Mouse (Mus musculus): ENCODE measurements at regions not wholly inside any gene's neighbourhood (a gene's known extent, or its start where the extent isn't known, plus 50 kb on each side); places are given as distances from the start of the nearest gene placed in this dataset.

DNA sequence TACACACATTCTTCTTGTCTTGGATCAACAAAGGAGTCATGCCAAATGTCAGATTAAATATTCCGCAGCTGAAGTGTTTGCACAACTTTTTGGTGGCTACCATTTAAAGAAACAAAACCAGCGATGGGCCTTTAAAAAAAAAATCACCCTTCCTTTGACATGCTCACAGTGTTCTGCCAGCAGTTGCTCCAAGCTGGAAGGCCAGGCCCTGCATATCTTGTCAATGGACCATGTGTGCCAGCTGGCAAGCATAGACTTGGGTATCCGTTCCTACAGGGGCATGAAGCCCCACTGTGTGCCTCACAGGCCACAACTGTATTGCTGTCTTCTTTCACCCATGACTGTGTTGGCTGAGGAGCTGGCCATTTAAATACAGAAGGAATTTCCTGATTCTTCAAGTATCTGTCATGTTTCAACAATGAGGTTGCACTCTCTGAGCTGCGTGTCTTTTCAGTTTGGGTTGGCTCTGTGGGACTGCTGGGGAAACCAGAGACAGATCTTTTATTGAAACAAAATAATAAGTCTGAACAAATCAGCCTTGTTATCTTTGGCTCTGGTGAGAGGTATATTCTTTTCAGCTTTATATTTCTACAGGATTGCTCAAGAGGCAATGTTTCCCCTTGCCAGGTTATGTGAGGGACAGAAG is 460.9 kb upstream of the Cd180 start:
- DNase-seq (ENCODE audit: extremely low read depth, low read depth, low spot score): peak; percentile 96

DNA sequence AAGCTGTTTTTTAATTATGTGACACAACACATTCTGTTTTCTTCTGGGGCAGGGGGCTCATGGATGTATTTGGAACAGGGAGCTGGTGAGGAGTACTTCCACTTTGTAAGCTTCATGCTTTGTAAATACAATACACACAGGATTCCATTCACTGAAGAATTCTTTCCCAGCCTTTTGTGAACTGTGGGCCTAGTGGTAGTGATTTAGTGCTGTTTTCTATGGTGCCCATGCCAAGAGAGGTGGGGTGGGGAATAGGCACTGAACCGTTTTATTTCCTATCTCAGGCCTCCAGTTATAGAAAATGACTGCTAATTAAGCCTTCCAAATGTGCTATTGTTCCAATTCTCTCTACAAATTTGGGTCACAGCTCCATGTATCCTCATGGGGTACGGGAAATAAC is 442.5 kb upstream of the Cd180 start:
- DNase-seq (ENCODE audit: extremely low read depth, low read depth, low spot score): no peak

DNA sequence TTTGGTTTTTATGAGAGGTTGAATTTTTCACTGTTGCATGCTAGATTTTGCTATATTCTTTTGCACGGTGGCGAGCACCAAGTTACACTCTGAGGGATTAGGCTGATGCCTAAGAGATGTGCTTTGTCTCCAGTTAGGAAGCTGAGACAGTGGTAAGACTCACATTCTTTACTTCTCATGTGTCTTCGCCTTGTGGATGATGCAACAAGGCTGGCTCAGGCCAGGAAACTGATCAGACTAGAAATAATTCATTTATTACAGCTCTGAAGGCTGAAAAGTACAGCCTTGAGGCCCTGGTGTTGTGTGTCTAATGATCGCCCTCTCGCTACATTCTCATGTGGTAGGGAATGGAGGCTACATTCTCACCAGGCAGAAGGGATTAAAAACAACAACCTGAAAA is 441.6 kb upstream of the Cd180 start:
- DNase-seq (ENCODE audit: extremely low read depth, low read depth, low spot score): no peak

GRCm38 (mm10) chr13:102255401-102256371 is 437.7 kb upstream of the Cd180 start:
- DNase-seq (ENCODE audit: extremely low read depth, low read depth, low spot score): peak; percentile 82

DNA sequence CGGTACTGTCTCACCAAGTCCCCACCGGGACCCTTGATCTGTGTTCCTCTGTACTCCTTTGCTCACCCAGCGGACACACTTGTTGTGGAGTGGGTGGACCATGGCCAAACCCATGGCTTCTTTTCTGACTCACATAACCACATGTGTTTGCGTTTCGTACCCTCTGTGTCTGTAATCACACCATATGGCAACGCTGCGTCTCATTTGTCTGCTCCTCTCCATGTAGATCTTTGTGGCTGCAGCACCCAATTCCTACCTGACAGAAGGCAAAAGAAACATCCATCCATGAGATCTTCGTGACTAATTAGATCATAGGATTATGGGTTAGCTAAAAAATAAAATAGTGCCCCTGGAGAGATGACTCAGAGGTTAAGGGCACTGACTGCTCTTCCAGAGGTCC is 435.2 kb upstream of the Cd180 start:
- DNase-seq (ENCODE audit: extremely low read depth, low read depth, low spot score): no peak

DNA sequence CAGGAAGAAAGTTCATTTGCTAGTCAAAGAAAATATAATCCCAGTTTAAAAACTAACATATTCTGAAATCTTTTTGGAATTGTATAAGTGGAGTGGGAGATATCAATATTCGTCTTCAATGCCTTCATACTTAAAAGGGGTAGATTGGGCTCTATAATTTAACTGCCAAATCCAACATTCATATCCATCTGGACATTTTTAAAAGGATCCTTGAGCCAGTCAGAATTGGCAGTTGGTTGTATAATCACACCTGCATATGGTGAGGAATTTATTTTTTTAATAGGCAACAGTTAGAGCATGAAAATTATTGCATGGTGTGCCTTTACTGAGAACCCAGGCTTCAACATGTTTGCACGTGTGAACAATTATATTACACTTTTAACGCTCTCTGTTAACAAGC is 419.5 kb upstream of the Cd180 start:
- DNase-seq (ENCODE audit: extremely low read depth, low read depth, low spot score): no peak

GRCm38 (mm10) chr13:102275296-102275695 is 418.1 kb upstream of the Cd180 start:
- DNase-seq (ENCODE audit: extremely low read depth, low read depth, low spot score): no peak

GRCm38 (mm10) chr13:102276885-102277284 is 416.5 kb upstream of the Cd180 start:
- DNase-seq (ENCODE audit: extremely low read depth, low read depth, low spot score): no peak

DNA sequence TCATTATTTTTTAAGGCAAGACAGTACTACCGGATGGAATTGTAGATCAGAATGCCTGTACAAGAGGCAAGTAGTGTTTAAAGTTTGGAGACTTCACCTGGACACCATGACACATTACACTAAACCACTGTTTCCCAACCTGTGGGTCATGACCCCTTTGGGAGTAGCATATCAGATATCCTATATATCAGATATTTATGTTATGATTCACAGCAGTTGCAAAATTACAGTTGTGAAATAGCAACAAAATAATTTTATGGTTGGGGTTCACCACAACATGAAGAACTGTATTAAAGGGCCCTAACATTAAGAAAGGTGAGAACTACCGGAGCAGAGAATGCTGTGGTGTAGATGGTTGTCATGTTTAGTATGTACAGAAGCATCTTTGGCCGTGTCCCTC is 413.2 kb upstream of the Cd180 start:
- DNase-seq (ENCODE audit: extremely low read depth, low read depth, low spot score): no peak

DNA sequence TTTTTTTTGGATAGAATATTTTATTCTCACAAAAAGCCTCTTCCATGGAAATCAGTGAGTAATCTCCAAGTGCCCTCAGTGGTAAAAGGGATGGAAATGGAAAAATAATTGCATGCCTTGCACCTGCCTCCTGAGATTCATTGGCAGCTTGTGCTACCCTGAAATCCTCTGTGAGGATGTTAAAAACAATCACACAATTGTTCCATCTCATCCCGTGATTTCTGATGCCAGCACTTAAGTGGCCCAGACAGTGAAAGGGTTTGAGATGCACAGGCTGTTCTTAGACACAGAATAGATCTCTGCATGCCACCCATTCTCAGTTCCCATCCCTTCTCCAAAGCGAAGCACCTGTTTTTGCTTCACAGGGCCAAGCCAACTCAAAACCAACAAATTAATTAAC is 398.9 kb upstream of the Cd180 start:
- DNase-seq (ENCODE audit: extremely low read depth, low read depth, low spot score): no peak

- DNase-seq (ENCODE audit: extremely low read depth, low read depth, low spot score): no peak
Observed at GRCm38 (mm10) chr13:102295079-102295478, 398.3 kb upstream of the Cd180 start.

DNA sequence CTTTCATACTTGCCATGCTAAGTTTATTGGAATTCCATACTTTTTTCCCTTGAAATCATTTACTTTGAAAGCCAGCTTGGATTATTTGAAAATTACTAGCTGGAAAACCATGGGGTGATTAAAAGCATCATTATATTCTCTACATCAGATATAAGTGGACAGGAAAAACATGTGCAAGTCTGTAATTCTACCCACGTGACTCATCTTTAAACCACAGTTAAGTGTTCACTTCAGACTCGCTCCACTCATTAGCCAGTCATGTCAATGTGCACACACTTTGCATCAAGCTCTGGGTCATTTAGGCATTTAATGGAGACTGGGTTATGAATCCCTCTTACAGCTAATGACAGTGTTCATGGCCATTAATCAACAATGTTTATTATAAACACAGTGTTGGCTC is 385.4 kb upstream of the Cd180 start:
- DNase-seq (ENCODE audit: extremely low read depth, low read depth, low spot score): no peak

GRCm38 (mm10) chr13:102312096-102312495 is 381.3 kb upstream of the Cd180 start:
- DNase-seq (ENCODE audit: extremely low read depth, low read depth, low spot score): no peak

DNA sequence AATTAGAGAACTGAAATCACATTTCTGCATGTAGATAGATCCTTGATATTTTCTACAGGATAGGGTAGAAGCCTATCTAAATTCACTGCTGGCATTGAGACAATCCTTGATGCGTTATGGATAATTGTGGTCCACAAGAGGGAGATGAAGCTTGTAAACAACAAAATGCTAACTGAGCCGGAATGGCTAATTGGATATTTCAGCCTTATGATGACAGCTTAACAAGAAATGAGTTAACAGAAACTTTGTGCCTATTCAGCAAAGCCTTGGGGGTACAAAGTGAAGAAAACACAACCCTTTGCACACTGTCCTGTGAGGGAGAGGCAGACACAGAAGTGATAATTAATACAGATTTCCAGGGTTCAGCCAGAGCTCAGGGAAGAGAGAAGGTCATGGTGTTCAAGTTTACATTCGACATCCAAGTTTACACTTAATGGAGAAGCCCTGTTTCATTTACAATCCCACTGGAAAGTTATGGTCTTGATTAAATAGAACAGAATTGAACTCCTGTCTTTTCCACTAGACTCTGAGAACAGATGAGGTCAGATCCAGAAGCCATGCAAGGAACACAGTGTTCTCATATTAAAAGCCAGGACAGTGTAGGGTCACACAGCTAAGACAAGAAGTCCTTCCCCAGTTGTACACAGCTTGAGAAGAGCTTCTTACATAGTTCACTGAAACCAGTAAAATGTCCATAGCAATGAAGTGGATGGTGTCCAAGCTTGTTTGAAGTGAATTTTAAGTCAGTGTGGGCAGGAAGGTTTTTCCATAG is 377.3 kb upstream of the Cd180 start:
- no peak for DNase-seq (ENCODE audit: extremely low read depth, low read depth, low spot score)

DNA sequence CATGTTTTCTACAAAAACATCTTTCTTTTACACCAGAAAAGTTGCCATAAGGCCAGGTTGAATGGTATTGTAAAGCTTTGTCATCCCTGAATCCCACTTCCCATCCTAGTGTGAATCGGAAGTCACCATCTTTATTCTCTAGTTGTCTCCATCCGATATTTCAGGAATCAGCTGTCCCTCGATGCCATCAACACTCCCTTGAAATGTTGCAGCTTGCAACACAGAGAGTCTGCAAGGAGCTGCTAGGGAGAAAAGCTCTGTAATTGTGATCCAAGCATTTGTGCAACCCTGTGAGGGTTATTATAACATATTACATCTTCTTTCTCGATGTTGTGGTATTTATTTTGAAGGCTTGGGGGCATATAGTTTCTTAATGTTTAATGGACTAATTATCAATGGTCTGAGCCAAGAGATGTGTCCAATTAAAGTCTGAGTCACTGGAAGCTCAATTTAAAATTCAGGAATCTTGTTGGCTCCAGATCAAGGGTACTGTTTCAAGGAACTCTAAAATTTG is 374.4 kb upstream of the Cd180 start:
- peak; percentile 36 for DNase-seq (ENCODE audit: extremely low read depth, low read depth, low spot score)

DNA sequence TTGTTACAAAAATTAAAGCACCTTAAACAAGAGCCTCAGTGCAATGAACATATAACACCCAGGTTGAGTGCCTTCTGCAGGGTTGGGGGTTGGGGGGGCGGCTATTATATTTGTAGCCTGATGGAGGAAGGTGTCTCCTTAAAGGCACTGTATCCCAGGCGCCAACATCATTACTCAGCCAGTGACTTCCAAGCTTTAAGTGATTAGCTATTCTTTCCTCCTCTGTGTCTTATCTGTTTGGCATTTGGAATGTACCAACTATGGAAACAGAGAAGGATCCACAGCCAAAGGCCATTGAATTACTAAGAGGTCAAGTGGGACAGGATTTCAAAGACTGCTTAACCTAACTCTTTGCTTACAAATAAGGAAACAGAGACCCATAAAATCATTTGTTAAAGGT is 373.9 kb upstream of the Cd180 start:
- no peak for DNase-seq (ENCODE audit: extremely low read depth, low read depth, low spot score)

DNA sequence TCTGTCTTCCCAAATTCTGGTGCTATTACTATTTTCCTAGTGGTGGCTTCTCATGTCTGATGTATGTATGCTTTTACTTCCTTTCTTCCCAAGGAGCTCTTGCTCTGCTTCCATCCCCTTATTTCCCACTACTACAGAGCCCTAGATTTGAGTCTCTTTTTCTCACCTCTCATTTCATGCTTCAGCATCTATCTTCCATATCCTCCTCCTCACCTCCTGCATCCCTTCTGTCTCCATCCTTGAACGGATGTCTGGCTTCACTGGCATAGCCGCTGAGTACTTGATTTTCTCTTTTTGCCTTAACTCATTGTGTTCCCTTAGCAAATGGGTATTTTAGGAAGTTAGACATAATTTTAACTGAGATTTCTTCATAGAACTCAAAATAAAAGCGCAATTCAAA is 369.5 kb upstream of the Cd180 start:
- no peak for DNase-seq (ENCODE audit: extremely low read depth, low read depth, low spot score)

DNA sequence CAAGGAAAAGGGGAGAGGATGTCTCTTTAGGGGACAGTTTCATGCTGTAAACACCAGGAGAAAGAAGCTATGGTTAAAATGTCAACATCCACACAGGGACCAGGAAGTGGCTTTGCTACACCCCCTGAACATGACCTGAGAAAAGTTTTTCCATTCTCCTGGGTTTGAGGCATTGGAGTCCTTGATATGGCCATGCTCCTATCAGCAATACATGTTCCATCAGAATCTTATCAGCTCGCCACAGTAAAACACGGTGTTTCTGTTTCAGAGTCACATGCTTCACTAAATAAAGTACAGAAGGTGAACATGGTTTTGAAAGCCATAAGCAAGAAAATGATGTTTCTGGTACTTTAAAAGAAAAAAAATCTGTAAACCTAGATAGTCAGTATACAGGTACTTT is 367.4 kb upstream of the Cd180 start:
- no peak for DNase-seq (ENCODE audit: extremely low read depth, low read depth, low spot score)

DNA sequence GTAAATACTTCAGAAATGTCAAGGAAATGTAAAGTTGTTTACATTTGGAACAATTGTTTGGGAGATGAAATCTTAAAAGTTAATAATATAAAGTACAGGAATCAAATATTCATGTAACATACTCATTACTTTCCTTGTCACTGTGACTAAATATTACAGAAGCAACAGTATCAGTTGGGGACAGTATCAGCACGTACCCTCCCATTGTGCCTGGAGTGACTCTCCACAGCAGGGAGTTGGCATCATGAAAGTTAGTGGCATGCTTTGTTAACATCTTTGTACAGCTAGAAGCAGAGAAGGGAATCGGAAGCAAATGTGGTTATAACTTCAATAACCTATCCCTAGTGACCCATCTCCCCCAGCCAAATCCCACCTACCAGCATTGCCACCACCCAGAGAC is 366.8 kb upstream of the Cd180 start:
- DNase-seq (ENCODE audit: extremely low read depth, low read depth, low spot score): no peak

GRCm38 (mm10) chr13:102333667-102334066 is 359.7 kb upstream of the Cd180 start:
- DNase-seq (ENCODE audit: extremely low read depth, low read depth, low spot score): no peak

DNA sequence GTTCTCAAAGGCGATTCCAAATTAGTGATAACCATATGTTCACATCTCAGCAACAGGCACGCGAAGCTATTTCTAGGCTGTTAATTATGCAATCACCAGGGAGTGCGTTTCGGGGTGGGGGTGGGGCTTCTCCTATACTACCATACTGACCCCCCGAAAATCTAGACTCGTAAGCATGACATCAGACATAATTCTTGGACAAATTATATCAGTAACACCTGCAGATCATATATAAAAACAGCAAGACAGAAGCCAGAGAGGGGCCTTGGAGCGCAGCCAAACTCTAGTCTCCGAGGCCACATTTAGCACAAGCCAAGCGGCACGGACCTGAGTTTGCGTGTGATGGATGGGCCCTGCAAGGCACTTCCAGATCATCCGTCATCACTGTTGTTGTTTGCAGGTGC is 359.2 kb upstream of the Cd180 start:
- no peak for DNase-seq (ENCODE audit: extremely low read depth, low read depth, low spot score)
